Mouse (Mus musculus) forebrain, embryonic 11.5 days (tissue): ENCODE results near the gene Zfp979. TPM values are rescaled to one million over a fixed set of nuclear protein-coding genes. Genes with fewer than 3 reads are reported as not detected.
"Not testable (repeated sequence)": the region's sequence is repeated elsewhere in the genome, so short reads cannot be mapped to it uniquely, and the experiment has no call there.

Experiments
- ATAC-seq: fragments of 200-750 bp; cut with Nextera tagmentation; replicated peaks from 2 replicates; pipeline ENCODE4 v1.8.0; 2017; ENCODE audit warnings: moderate TSS enrichment; ENCODE audit not compliant: low FRiP score
- DNase-seq: peaks from one replicate; pipeline ENCODE4 v3.0.0-alpha.2; 2017; ENCODE audit warnings: low spot score
- H3K27ac ChIP-seq: fragments of 300-500 bp; sonication (generic); 2 replicates; pipeline ENCODE4 v1.5.1; 2014; ENCODE audit warnings: low read depth, low read length
- H3K27me3 ChIP-seq: fragments of 300-500 bp; sonication (generic); 2 replicates; pipeline ENCODE4 v1.6.1; 2014; ENCODE audit warnings: mild to moderate bottlenecking, low read length, mixed read lengths; ENCODE audit not compliant: control insufficient read depth, insufficient read depth
- H3K36me3 ChIP-seq: fragments of 300-500 bp; sonication (generic); 2 replicates; pipeline ENCODE4 v1.6.1; 2014; ENCODE audit warnings: mild to moderate bottlenecking, low read length, moderate library complexity, mixed read lengths; ENCODE audit not compliant: control insufficient read depth, insufficient read depth
- H3K4me1 ChIP-seq: fragments of 300-500 bp; sonication (generic); replicated peaks from 2 replicates; pipeline ENCODE4 v1.6.1; 2014; ENCODE audit warnings: low read length, mixed read lengths; ENCODE audit not compliant: control insufficient read depth, insufficient read depth
- H3K4me2 ChIP-seq: fragments of 300-500 bp; sonication (generic); 2 replicates; pipeline ENCODE4 v1.6.1; 2014; ENCODE audit warnings: low read depth, mild to moderate bottlenecking, low read length, moderate library complexity, mixed read lengths; ENCODE audit not compliant: severe bottlenecking
- H3K4me3 ChIP-seq: fragments of 300-500 bp; sonication (generic); 2 replicates; pipeline ENCODE4 v1.5.1; 2014; ENCODE audit warnings: low read depth, low read length
- H3K9ac ChIP-seq: fragments of 300-500 bp; sonication (generic); 2 replicates; pipeline ENCODE4 v1.6.1; 2014; ENCODE audit warnings: low read length
- H3K9me3 ChIP-seq: fragments of 300-500 bp; sonication (generic); 2 replicates; pipeline ENCODE4 v1.6.1; 2016; ENCODE audit warnings: low read length, mixed read lengths; ENCODE audit not compliant: control insufficient read depth
- WGBS: fragments of 180-500 bp; shearing (Covaris S2); extraction: QIAGEN DNeasy Blood & Tissue Kit; methylation state at CpG from one replicate; pipeline ENCODE4 v1.1.7; 2014; 5-methylcytosine and 5-hydroxymethylcytosine counted together
- polyA plus RNA-seq: library from polyadenylated mRNA; unstranded; fragments of >200 nt; fragmentation: Nextera tagmentation; extraction: Ambion mirVana; gene quantifications from 2 replicates; pipeline ENCODE4 v1.2.1, GENCODE M21; 2014

Zfp979 gene
- polyA plus RNA-seq, 1 experiment from 2014 or later, result 2.6 TPM

DNA sequence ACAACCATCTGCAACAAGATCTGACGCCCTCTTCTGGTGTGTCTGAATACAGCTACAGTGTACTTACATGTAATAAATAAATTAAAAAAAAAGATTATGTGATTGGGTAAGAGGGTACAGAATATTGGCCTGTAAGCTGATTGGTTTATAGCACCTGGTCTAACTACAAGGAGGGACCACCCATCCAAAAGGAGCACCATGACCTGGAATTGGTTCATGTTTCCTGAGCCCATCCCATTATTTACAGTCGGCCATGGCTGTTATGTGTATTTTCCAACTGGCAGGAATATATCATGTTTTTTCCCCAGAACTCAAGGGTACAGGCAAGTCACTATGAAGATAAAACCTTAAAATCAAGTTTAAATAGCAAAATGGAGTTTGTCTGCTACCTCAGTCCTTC lies 43.5 kb downstream of the Zfp979 start:
- ATAC-seq (no peak), DNase-seq (no peak)
- H3K36me3 ChIP-seq, result no peaks in the 10 kb centered on the region
- H3K9ac ChIP-seq, result no peak overlapping the region
- no peak overlapping the region for H3K4me3 ChIP-seq
- H3K9me3 ChIP-seq, result peaks cover 8% of the 10 kb centered on the region
- no peaks in the 10 kb centered on the region for H3K4me1 ChIP-seq
- H3K4me2 ChIP-seq, result no peak overlapping the region
- H3K27me3 ChIP-seq, result no peaks in the 10 kb centered on the region
- 70% methylated on average over 2 of the region's 2 CpGs for WGBS
- no peak overlapping the region for H3K27ac ChIP-seq

DNA sequence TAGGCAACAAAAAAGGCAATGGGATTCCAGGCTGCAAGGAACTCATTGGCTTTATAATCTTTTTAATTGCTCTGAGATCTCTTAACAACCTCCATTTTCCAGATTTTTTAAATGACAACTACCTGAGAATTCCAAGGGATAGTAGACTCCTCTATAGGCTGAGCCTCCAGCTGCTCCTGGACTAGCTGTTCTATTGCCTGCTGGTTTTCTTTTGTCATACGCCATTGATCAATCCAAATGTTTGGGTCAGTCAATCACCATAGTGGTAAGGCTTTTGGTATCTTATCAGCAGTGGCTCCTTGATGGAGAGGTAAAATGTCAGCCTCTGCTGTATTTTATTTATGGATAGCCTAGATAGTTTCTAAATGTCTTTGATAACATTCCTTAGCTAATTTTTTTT lies 44.6 kb downstream of the Zfp979 start:
- DNase-seq (no peak), ATAC-seq (no peak)
- peaks cover 2% of the 10 kb centered on the region; the same call in 1 of the 2 replicates for H3K9me3 ChIP-seq
- no peaks in the 10 kb centered on the region for H3K36me3 ChIP-seq
- H3K4me1 ChIP-seq, result no peaks in the 10 kb centered on the region
- H3K4me2 ChIP-seq, result no peak overlapping the region
- no peak overlapping the region for H3K9ac ChIP-seq
- no peak overlapping the region for H3K4me3 ChIP-seq
- WGBS, result 63% methylated on average over 1 of the region's 1 CpGs
- H3K27me3 ChIP-seq, result no peaks in the 10 kb centered on the region
- no peak overlapping the region for H3K27ac ChIP-seq

DNA sequence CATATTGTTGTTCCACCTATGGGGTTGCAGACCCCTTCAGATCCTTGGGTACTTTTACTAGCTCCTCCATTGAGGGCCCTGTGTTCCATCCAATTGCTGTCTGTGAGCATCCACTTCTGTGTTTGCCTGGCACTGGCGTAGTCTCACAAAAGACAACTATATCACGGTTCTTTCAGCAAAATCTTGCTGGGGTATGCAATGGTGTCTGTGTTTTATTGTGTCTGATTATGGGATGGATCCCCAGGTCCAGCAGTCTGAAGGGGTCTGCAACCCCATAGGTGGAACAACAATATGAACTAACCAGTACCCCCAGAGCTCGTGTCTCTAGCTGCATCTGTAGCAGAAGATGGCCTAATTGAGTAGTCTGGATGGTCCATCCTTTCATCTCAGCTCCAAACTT lies 47.7 kb downstream of the Zfp979 start:
- H3K9me3 ChIP-seq, DNase-seq, H3K27me3 ChIP-seq, H3K4me1 ChIP-seq, H3K27ac ChIP-seq, H3K4me2 ChIP-seq, ATAC-seq, H3K36me3 ChIP-seq, H3K4me3 ChIP-seq, H3K9ac ChIP-seq: not testable (repeated sequence)
- WGBS, result 86% methylated on average over 3 of the region's 3 CpGs

DNA sequence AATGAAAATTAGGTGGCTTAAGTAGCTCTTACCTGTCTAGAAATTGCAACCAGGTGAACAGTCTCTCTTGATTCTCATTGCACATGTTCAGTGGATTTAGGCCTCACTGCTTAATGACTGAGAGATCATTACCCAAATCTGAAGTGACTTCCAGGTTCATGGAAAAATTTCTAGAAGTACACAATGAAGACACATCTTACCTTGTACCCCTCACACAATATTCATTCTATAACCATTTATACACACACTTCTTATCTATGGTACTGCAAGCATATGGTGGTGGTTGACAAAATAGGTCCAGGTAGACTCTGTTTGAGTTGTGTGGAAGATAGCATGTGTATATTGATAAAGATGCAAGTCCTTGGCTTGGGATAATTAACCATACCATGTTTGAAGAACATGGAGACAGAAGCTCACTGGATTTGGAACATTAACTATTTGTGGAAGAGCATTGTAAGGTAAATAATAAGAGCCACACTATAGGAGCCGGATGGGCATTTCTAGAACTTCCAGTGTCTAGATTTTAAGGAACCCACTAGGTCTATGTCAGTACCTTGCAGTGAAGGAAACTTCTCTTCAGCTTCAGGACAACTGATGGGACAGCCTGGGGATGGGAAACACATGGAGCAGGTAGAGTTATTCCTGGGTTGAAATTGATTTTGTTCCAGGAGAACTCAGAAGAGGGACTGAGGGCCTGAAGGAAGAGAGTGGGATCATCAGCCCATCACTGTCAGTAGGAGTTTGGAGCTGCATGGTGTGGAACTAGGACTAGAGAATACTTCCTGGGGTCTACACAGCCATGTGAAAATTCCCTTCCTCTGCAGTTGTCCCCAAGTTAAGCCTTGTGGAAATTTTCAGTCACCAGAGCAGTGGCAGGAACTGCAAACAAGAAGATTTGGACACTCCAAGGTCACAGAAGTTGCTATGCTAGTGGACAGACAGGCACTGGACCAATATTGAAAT lies 55.5 kb downstream of the Zfp979 start:
- Histone ChIP-seq H3K9me3 (peaks cover 3% of the 10 kb centered on the region; the same call in 1 of the 2 replicates), H3K27ac (no peak overlapping the region), H3K9ac (no peak overlapping the region), H3K4me3 (no peak overlapping the region), H3K27me3 (no peaks in the 10 kb centered on the region), H3K4me2 (no peak overlapping the region), H3K36me3 (no peaks in the 10 kb centered on the region), H3K4me1 (no peaks in the 10 kb centered on the region)
- WGBS, result 62% methylated on average over 1 of the region's 1 CpGs
- peak; percentile 42; the same call in 1 of the 2 replicates for ATAC-seq
- no peak for DNase-seq

DNA sequence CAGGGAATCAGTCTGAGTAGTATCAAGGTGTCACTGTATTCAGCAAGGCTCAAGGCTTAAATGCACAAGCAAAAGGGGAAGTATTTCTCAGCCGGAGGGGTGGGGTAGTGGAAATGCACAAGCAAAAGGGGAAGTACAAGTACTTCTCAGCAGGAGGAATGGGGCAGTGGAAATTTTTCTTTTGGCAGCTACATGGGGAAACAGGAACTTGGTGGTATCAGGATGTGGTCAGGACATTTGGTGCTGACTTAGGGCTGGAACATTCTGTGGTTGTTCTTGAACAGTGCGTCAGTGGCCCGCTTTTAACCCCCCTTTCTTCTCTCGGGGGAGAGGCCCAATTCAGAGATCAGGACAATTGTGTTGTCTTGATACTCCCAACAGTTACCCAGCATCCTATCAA lies 62.9 kb downstream of the Zfp979 start:
- H3K27ac ChIP-seq, H3K27me3 ChIP-seq, H3K9me3 ChIP-seq, H3K36me3 ChIP-seq, H3K4me2 ChIP-seq, ATAC-seq, H3K9ac ChIP-seq, DNase-seq, H3K4me3 ChIP-seq, H3K4me1 ChIP-seq: not testable (repeated sequence)
- 88% methylated on average over 4 of the region's 4 CpGs for WGBS

DNA sequence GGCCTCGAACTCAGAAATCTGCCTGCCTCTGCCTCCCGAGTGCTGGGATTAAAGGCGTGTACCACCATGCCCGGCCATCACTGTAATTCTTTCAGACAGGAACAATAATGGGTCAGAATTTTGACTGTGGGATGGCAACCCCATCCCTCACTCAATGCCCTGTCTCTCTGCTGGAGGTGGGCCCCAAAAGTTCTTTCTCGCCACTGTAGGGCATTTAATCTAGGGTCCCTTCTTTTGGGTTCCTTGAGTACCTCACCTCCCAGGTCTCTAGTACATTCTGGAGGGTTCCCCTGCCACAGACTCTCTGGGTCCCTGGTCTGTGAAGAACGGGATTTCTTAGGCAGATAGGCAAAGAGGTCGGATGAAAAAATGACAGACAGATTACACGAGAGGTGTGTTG lies 71.2 kb downstream of the Zfp979 start:
- not testable (repeated sequence) for H3K9ac ChIP-seq, ATAC-seq

DNA sequence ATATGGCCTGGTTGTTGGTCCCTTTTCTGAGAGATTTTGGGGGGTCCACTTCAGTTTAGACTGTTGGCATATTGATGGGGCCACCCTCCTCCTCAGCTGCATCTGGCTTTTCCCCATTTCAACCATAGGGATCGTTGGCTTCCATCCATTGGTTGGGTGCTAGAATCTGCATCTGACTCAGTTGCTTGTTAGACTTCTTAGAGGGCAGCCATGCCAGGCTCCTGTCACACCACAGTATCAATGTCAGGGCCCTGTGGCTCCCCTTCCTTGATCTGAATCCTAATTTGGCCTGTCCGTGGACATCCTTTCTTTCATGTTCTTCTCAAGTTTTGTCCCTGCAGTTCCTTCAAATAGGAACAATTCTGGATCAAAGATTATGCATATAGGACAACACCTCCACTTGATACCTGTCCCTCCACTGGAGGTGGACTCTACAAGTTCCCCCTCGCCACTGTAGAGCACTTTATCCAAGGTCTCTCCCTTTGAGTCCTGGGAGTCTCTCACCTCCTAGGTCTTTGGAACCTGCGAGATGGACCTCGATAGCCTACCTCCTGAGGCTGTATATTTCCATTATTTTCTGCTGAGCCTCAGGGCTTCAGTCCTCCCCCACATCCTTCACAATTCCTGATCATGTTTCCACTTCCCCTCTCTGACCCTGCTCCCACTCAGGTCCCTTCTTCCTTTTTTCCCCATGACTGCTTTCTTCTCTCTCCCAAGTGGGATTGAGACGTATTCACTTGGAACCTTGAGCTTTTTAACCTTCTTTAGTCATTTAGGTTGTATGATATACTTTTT lies 76.7 kb downstream of the Zfp979 start:
- ATAC-seq, result no peak
- H3K4me3 ChIP-seq, result no peak overlapping the region
- no peaks in the 10 kb centered on the region for H3K27me3 ChIP-seq
- no peaks in the 10 kb centered on the region for H3K4me1 ChIP-seq
- no peaks in the 10 kb centered on the region for H3K36me3 ChIP-seq
- H3K9me3 ChIP-seq, result peaks cover 5% of the 10 kb centered on the region; the same call in 1 of the 2 replicates
- WGBS, result 72% methylated on average over 6 of the region's 6 CpGs
- no peak for DNase-seq
- no peak overlapping the region for H3K9ac ChIP-seq
- H3K4me2 ChIP-seq, result no peak overlapping the region
- no peak overlapping the region for H3K27ac ChIP-seq

More for the DNA sequence above, 71.2 kb downstream of the Zfp979 start:
- H3K4me2 ChIP-seq, H3K4me1 ChIP-seq, DNase-seq, H3K27ac ChIP-seq, H3K4me3 ChIP-seq, H3K9me3 ChIP-seq, H3K27me3 ChIP-seq, H3K36me3 ChIP-seq: not testable (repeated sequence)
- WGBS, result 87% methylated on average over 8 of the region's 8 CpGs
